Mouse (Mus musculus): ENCODE data around the gene Tmem11. TPM values are rescaled to one million over a fixed set of nuclear protein-coding genes. Genes with fewer than 3 reads are reported as not detected.

Tmem11 gene
- polyA plus RNA-seq, 1 experiment, result 15.6 TPM

GRCm38 (mm10) chr11:60905407-60906120 is 26.5 kb upstream of the Tmem11 start:
- H3K4me3 ChIP-seq (ENCODE audit: control insufficient read depth, low read depth, low read length), result no peak overlapping the region
- H3K4me1 ChIP-seq (ENCODE audit: control insufficient read depth, insufficient read depth, low read length), result no peaks in the 10 kb centered on the region; the same call in none of the 2 replicates
- TF ChIP-seq POLR2A (IDR thresholded peaks at IDR 0.05; ENCODE audit: control insufficient read depth, low read depth, low read length) (0 out of 2 replicates have a peak, but pooled peaks have one; percentile 19), CTCF (IDR thresholded peaks at IDR 0.05; ENCODE audit: control insufficient read depth, insufficient read depth, insufficient replicate concordance, low read depth, low read length) (no peak)
- H3K27me3 ChIP-seq (ENCODE audit: control insufficient read depth, insufficient read depth, low read length), result no peaks in the 10 kb centered on the region
- peaks cover 5% of the 10 kb centered on the region for H3K36me3 ChIP-seq (ENCODE audit: control insufficient read depth, insufficient read depth, low read length)
- no peak overlapping the region for H3K27ac ChIP-seq (ENCODE audit: control insufficient read depth, insufficient read depth, low read depth, low read length)

DNA sequence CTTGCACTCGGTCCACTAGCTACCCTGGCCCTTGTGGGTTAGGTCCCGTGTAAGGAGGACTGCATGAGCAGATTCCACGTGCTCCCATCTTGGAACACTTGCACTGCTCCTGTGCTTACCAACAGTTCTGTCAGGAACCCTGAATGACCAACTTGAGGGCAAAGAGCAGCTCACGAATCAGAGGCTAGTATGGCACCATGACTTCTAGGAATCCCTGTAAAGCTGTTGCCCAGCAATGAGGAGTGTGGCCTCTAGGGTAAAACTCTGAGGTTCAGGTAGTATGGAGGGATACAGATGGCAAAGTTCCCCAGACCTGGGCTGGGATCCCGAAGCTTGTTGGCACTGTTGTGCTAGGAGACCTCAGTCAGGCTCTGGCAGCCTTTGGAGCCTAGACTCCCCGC is 24.6 kb upstream of the Tmem11 start:
- H3K4me3 ChIP-seq (ENCODE audit: control insufficient read depth, low read depth, low read length), result no peak overlapping the region
- H3K27ac ChIP-seq (ENCODE audit: control insufficient read depth, insufficient read depth, low read depth, low read length), result no peak overlapping the region
- TF ChIP-seq POLR2A (IDR thresholded peaks at IDR 0.05; ENCODE audit: control insufficient read depth, low read depth, low read length), result 0 out of 2 replicates have a peak, but pooled peaks have one; percentile 7
- no peak for TF ChIP-seq CTCF (IDR thresholded peaks at IDR 0.05; ENCODE audit: control insufficient read depth, insufficient read depth, insufficient replicate concordance, low read depth, low read length)
- H3K27me3 ChIP-seq (ENCODE audit: control insufficient read depth, insufficient read depth, low read length), result no peaks in the 10 kb centered on the region
- peaks cover 9% of the 10 kb centered on the region for H3K4me1 ChIP-seq (ENCODE audit: control insufficient read depth, insufficient read depth, low read length)
- H3K36me3 ChIP-seq (ENCODE audit: control insufficient read depth, insufficient read depth, low read length), result peaks cover 5% of the 10 kb centered on the region

DNA sequence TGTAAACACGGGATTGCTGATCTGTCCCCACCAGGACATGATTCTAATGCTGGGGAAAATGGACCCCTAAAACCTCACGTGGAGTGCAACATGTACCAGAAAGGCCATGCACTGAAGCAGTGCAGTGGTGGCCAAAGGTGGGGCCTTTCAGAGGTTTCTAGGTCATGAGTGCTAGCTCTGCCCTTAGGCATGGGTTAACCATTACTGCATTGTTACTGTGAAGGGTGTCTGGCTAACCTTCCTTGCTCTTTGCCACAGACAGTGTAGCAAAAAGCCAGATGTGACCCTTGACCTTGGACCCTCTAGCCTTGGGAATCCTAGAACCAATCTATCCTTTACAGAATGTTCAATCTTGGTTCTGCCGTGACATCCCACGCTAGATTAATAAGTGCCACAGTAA is 23.4 kb upstream of the Tmem11 start:
- TF ChIP-seq CTCF (IDR thresholded peaks at IDR 0.05; ENCODE audit: control insufficient read depth, insufficient read depth, insufficient replicate concordance, low read depth, low read length), result no peak
- TF ChIP-seq POLR2A (IDR thresholded peaks at IDR 0.05; ENCODE audit: control insufficient read depth, low read depth, low read length), result no peak
- H3K36me3 ChIP-seq (ENCODE audit: control insufficient read depth, insufficient read depth, low read length), result peaks cover 5% of the 10 kb centered on the region
- H3K27me3 ChIP-seq (ENCODE audit: control insufficient read depth, insufficient read depth, low read length), result no peaks in the 10 kb centered on the region
- no peak overlapping the region for H3K27ac ChIP-seq (ENCODE audit: control insufficient read depth, insufficient read depth, low read depth, low read length)
- peaks cover 12% of the 10 kb centered on the region for H3K4me1 ChIP-seq (ENCODE audit: control insufficient read depth, insufficient read depth, low read length)
- H3K4me3 ChIP-seq (ENCODE audit: control insufficient read depth, low read depth, low read length), result no peak overlapping the region

- Histone ChIP-seq H3K27ac (ENCODE audit: control insufficient read depth, insufficient read depth, low read depth, low read length) (no peak overlapping the region), H3K27me3 (ENCODE audit: control insufficient read depth, insufficient read depth, low read length) (no peaks in the 10 kb centered on the region), H3K4me1 (ENCODE audit: control insufficient read depth, insufficient read depth, low read length) (peaks cover 12% of the 10 kb centered on the region), H3K36me3 (ENCODE audit: control insufficient read depth, insufficient read depth, low read length) (peaks cover 5% of the 10 kb centered on the region), H3K4me3 (ENCODE audit: control insufficient read depth, low read depth, low read length) (no peak overlapping the region)
- no peak for TF ChIP-seq POLR2A (IDR thresholded peaks at IDR 0.05; ENCODE audit: control insufficient read depth, low read depth, low read length)
- TF ChIP-seq CTCF (IDR thresholded peaks at IDR 0.05; ENCODE audit: control insufficient read depth, insufficient read depth, insufficient replicate concordance, low read depth, low read length), result no peak
These were observed 22.9 kb upstream of the Tmem11 start for GRCm38 (mm10) chr11:60902001-60902400.

- TF ChIP-seq CTCF (IDR thresholded peaks at IDR 0.05; ENCODE audit: control insufficient read depth, insufficient read depth, insufficient replicate concordance, low read depth, low read length), result no peak
- no peak for TF ChIP-seq POLR2A (IDR thresholded peaks at IDR 0.05; ENCODE audit: control insufficient read depth, low read depth, low read length)
- Histone ChIP-seq H3K36me3 (ENCODE audit: control insufficient read depth, insufficient read depth, low read length) (no peaks in the 10 kb centered on the region), H3K4me3 (ENCODE audit: control insufficient read depth, low read depth, low read length) (no peak overlapping the region), H3K27ac (ENCODE audit: control insufficient read depth, insufficient read depth, low read depth, low read length) (no peak overlapping the region), H3K4me1 (ENCODE audit: control insufficient read depth, insufficient read depth, low read length) (peaks cover 12% of the 10 kb centered on the region), H3K27me3 (ENCODE audit: control insufficient read depth, insufficient read depth, low read length) (no peaks in the 10 kb centered on the region)
These were observed 16.8 kb upstream of the Tmem11 start for GRCm38 (mm10) chr11:60895915-60896314.

- Histone ChIP-seq H3K4me3 (ENCODE audit: control insufficient read depth, low read depth, low read length) (no peak overlapping the region), H3K27me3 (ENCODE audit: control insufficient read depth, insufficient read depth, low read length) (no peaks in the 10 kb centered on the region), H3K4me1 (ENCODE audit: control insufficient read depth, insufficient read depth, low read length) (no peaks in the 10 kb centered on the region), H3K36me3 (ENCODE audit: control insufficient read depth, insufficient read depth, low read length) (no peaks in the 10 kb centered on the region), H3K27ac (ENCODE audit: control insufficient read depth, insufficient read depth, low read depth, low read length) (no peak overlapping the region)
- TF ChIP-seq CTCF (IDR thresholded peaks at IDR 0.05; ENCODE audit: control insufficient read depth, insufficient read depth, insufficient replicate concordance, low read depth, low read length), result no peak
- TF ChIP-seq POLR2A (IDR thresholded peaks at IDR 0.05; ENCODE audit: control insufficient read depth, low read depth, low read length), result no peak
These were observed 11.7 kb upstream of the Tmem11 start for GRCm38 (mm10) chr11:60890744-60891143.

- H3K27ac ChIP-seq (ENCODE audit: control insufficient read depth, insufficient read depth, low read depth, low read length), result no peak overlapping the region
- no peak overlapping the region for H3K4me3 ChIP-seq (ENCODE audit: control insufficient read depth, low read depth, low read length)
- no peaks in the 10 kb centered on the region for H3K4me1 ChIP-seq (ENCODE audit: control insufficient read depth, insufficient read depth, low read length)
- no peaks in the 10 kb centered on the region for H3K36me3 ChIP-seq (ENCODE audit: control insufficient read depth, insufficient read depth, low read length)
- TF ChIP-seq CTCF (IDR thresholded peaks at IDR 0.05; ENCODE audit: control insufficient read depth, insufficient read depth, insufficient replicate concordance, low read depth, low read length) (no peak), POLR2A (IDR thresholded peaks at IDR 0.05; ENCODE audit: control insufficient read depth, low read depth, low read length) (no peak)
- H3K27me3 ChIP-seq (ENCODE audit: control insufficient read depth, insufficient read depth, low read length), result no peaks in the 10 kb centered on the region
These were observed 11.2 kb upstream of the Tmem11 start for GRCm38 (mm10) chr11:60890286-60890685.
